Mouse (Mus musculus): Measurements from ENCODE around the gene Arhgef10l. TPM values are rescaled to one million over a fixed set of nuclear protein-coding genes. Genes with fewer than 3 reads are reported as not detected.

Arhgef10l gene
- polyA plus RNA-seq, 1 experiment = 34.7 TPM

GRCm38 (mm10) chr4:140467254-140467791 lies 198.5 kb downstream of the Arhgef10l start:
- Histone ChIP-seq H3K4me2 (ENCODE audit: low read depth) (no peak overlapping the region), H3ac (ENCODE audit: control insufficient read depth, insufficient read length) (no peak overlapping the region), H3K36me3 (ENCODE audit: control insufficient read depth, insufficient read depth) (no peaks in the 10 kb centered on the region), H3K79me2 (ENCODE audit: control insufficient read depth, insufficient read depth) (no peaks in the 10 kb centered on the region), H3K27me3 (ENCODE audit: control insufficient read depth, insufficient read depth, insufficient read length) (peaks cover 57% of the 10 kb centered on the region), H3K4me3 (no peak overlapping the region)
- no peak for TF ChIP-seq CEBPB (IDR thresholded peaks at IDR 0.05; ENCODE audit: insufficient read depth, poor library complexity, severe bottlenecking)
- no peak for TF ChIP-seq REST (IDR thresholded peaks at IDR 0.05; ENCODE audit: insufficient read depth, insufficient read length)
- TF ChIP-seq MYOG (IDR thresholded peaks at IDR 0.05; ENCODE audit: control insufficient read depth in 1 of 3, insufficient read depth in 1 of 3, insufficient read length in 2 of 3, low read depth in 2 of 3) = no peak
- no peak for TF ChIP-seq POLR2A (IDR thresholded peaks at IDR 0.05; ENCODE audit: insufficient read length, low read depth)
- TF ChIP-seq MYOD1 (IDR thresholded peaks at IDR 0.05; ENCODE audit: control insufficient read depth in 1 of 3, insufficient read length in 2 of 3, low read depth in 2 of 3) = no peak
- TF ChIP-seq USF1 (IDR thresholded peaks at IDR 0.05; ENCODE audit: low read depth) = no peak
- no peak for TF ChIP-seq E2F4 (IDR thresholded peaks at IDR 0.05; ENCODE audit: insufficient read depth)
- no peak for TF ChIP-seq TCF3 (IDR thresholded peaks at IDR 0.05; ENCODE audit: insufficient read length, low read depth)
- no peak for TF ChIP-seq POLR2AphosphoS2 (IDR thresholded peaks at IDR 0.05; ENCODE audit: insufficient read length, low read depth)
- TF ChIP-seq SRF (IDR thresholded peaks at IDR 0.05; ENCODE audit: control insufficient read depth, insufficient read length, low read depth) = no peak
- TF ChIP-seq TCF12 (IDR thresholded peaks at IDR 0.05; ENCODE audit: insufficient read depth, poor library complexity, severe bottlenecking) = no peak
- TF ChIP-seq MAX (IDR thresholded peaks at IDR 0.05; ENCODE audit: low read depth) = no peak

Other genes with a start within 250 kb of the Arhgef10l start
- 167 TPM for gene Rcc2, start 34.5 kb upstream of the Arhgef10l start, polyA plus RNA-seq (2012; fragmentation: generic; extraction: Trizol)
- 0.20 TPM for gene Padi6, start 76.6 kb upstream of the Arhgef10l start, polyA plus RNA-seq (2012; fragmentation: generic; extraction: Trizol)
- gene Padi4, start 108.2 kb upstream of the Arhgef10l start, polyA plus RNA-seq (2012; fragmentation: generic; extraction: Trizol) = 1.4 TPM
- gene Padi3, start 144.6 kb upstream of the Arhgef10l start, polyA plus RNA-seq (2012; fragmentation: generic; extraction: Trizol) = 2.8 TPM
- gene Padi1, start 179.8 kb upstream of the Arhgef10l start, polyA plus RNA-seq (2012; fragmentation: generic; extraction: Trizol) = 0.06 TPM
- 20.7 TPM for gene Padi2, start 240.3 kb upstream of the Arhgef10l start, polyA plus RNA-seq (2012; fragmentation: generic; extraction: Trizol)